Mouse (Mus musculus) neural tube, embryonic 13.5 days (tissue): Measurements from ENCODE around the gene Sumf1. TPM values are rescaled to one million over a fixed set of nuclear protein-coding genes. Genes with fewer than 3 reads are reported as not detected.

Source experiments
- ATAC-seq: fragments of 200-750 bp; cut with Nextera tagmentation; 2 replicates; pipeline ENCODE4 v1.8.0; 2017; ENCODE audit warnings: low read depth, mild to moderate bottlenecking, moderate TSS enrichment, moderate library complexity
- H3K27ac ChIP-seq: fragments of 300-500 bp; sonication (generic); replicated peaks from 2 replicates; pipeline ENCODE4 v1.5.1; 2015; ENCODE audit warnings: moderate library complexity, mild to moderate bottlenecking, inconsistent platforms
- H3K27me3 ChIP-seq: fragments of 300-500 bp; sonication (generic); 2 replicates; pipeline ENCODE4 v1.6.1; 2015; ENCODE audit warnings: mild to moderate bottlenecking, inconsistent platforms
- H3K36me3 ChIP-seq: fragments of 300-500 bp; sonication (generic); 2 replicates; pipeline ENCODE4 v1.6.1; 2015; ENCODE audit warnings: mild to moderate bottlenecking, inconsistent platforms
- H3K4me1 ChIP-seq: fragments of 300-500 bp; sonication (generic); replicated peaks from 2 replicates; pipeline ENCODE4 v1.6.1; 2015; ENCODE audit warnings: inconsistent platforms
- H3K4me2 ChIP-seq: fragments of 300-500 bp; sonication (generic); 2 replicates; pipeline ENCODE4 v1.6.1; 2015; ENCODE audit warnings: inconsistent platforms, mild to moderate bottlenecking, moderate library complexity
- H3K4me3 ChIP-seq: fragments of 300-500 bp; sonication (generic); 2 replicates; pipeline ENCODE4 v1.5.1; 2015; ENCODE audit warnings: mild to moderate bottlenecking, inconsistent platforms
- H3K9ac ChIP-seq: fragments of 300-500 bp; sonication (generic); 2 replicates; pipeline ENCODE4 v1.6.1; 2015; ENCODE audit warnings: moderate library complexity, mild to moderate bottlenecking, inconsistent platforms
- H3K9me3 ChIP-seq: fragments of 300-500 bp; sonication (generic); 2 replicates; pipeline ENCODE4 v1.6.1; 2016; ENCODE audit warnings: inconsistent platforms
- WGBS: fragments of 180-500 bp; shearing (Covaris S2); methylation state at CpG from one replicate; pipeline ENCODE4 v1.1.7; 2015; 5-methylcytosine and 5-hydroxymethylcytosine counted together
- polyA plus RNA-seq: library from polyadenylated mRNA; unstranded; fragments of >200 nt; fragmentation: Nextera tagmentation; extraction: Ambion mirVana; gene quantifications from 2 replicates; pipeline ENCODE4 v1.2.1, GENCODE M21; 2015

The Sumf1 gene
- polyA plus RNA-seq, 1 experiment from 2014 or later = 11.2 TPM

- Histone ChIP-seq H3K4me1 (no peaks in the 10 kb centered on the region), H3K27ac (no peak overlapping the region), H3K9me3 (no peaks in the 10 kb centered on the region), H3K9ac (no peak overlapping the region), H3K36me3 (no peaks in the 10 kb centered on the region; the same call in 1 of the 2 replicates), H3K27me3 (no peaks in the 10 kb centered on the region), H3K4me3 (no peak overlapping the region), H3K4me2 (no peak overlapping the region)
- 73% methylated on average over 5 of the region's 5 CpGs for WGBS
- no peak for ATAC-seq
Observed at GRCm38 (mm10) chr6:108164935-108165334, 20.4 kb downstream of the Sumf1 start.

GRCm38 (mm10) chr6:108160608-108161007, 24.8 kb downstream of the Sumf1 start:
- 75% methylated on average over 2 of the region's 2 CpGs for WGBS
- no peak overlapping the region for H3K4me3 ChIP-seq
- no peak for ATAC-seq
- no peak overlapping the region for H3K9ac ChIP-seq
- no peak overlapping the region for H3K27ac ChIP-seq
- H3K27me3 ChIP-seq = no peaks in the 10 kb centered on the region
- no peaks in the 10 kb centered on the region for H3K9me3 ChIP-seq
- H3K4me2 ChIP-seq = no peak overlapping the region
- 0 out of 2 replicates have a peak, but pooled peaks cover 3% of the 10 kb centered on the region for H3K4me1 ChIP-seq
- no peaks in the 10 kb centered on the region for H3K36me3 ChIP-seq

- Histone ChIP-seq H3K27me3 (no peaks in the 10 kb centered on the region), H3K4me1 (peaks cover 3% of the 10 kb centered on the region; the same call in 1 of the 2 replicates), H3K36me3 (no peaks in the 10 kb centered on the region), H3K4me3 (no peak overlapping the region), H3K27ac (no peak overlapping the region), H3K4me2 (no peak overlapping the region), H3K9ac (no peak overlapping the region), H3K9me3 (no peaks in the 10 kb centered on the region)
- WGBS = 59% methylated on average over 6 of the region's 6 CpGs
- ATAC-seq = no peak
Observed at GRCm38 (mm10) chr6:108156881-108157280, 28.5 kb downstream of the Sumf1 start.

DNA sequence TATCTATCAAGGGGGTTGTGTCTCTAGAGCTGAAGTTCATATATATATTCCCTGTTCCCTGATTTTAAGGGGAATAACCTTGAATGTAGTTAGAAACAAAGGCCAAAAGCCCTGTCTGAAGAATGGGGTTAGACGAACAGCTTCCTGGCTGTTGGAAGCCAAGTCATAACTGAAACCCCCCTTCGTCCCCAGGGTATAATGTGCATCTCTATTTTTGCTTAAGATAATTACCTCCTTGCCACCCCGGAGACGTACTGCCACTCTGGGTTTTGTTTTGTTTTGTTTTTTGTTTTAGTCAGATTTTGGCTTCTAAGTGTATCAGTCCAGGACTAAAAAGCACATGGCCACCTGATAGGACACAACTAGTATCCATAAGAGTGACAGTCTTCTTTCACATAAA, 31.1 kb downstream of the Sumf1 start:
- no peak overlapping the region for H3K4me3 ChIP-seq
- no peak overlapping the region for H3K4me2 ChIP-seq
- H3K36me3 ChIP-seq = no peaks in the 10 kb centered on the region; the same call in 1 of the 2 replicates
- H3K4me1 ChIP-seq = peaks cover 3% of the 10 kb centered on the region; the same call in 1 of the 2 replicates
- WGBS = 86% methylated on average over 4 of the region's 4 CpGs
- no peaks in the 10 kb centered on the region for H3K27me3 ChIP-seq
- H3K9ac ChIP-seq = no peak overlapping the region
- ATAC-seq = no peak
- H3K27ac ChIP-seq = no peak overlapping the region
- H3K9me3 ChIP-seq = no peaks in the 10 kb centered on the region

DNA sequence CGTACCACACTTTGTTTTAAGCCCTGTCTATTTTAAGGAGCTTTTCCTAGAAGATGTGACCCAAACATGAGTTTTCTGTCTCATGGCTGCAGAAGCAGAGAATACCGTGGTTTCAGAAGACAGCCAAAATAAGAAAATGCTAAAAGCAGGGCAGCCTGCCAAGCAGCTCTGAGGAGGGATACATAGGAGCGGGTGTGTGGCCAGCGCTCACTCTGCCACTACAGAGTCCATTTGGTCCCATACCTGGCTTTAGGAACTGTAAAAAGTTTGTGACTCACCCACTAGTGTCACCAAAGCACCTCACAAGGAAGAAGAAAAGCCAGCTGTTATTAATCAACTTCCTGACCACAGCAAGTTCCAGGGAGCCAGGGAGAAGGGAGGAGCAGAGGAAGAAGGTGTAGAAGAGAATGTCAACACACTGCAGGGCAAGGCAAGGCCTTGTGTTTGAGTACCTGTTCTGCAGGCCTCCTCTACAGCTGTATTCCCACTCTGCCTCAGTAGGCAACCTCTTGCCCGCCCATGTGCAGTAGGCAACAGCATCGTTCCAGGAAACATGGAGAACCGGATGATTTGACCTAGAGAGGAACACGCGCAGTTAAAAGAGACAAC, 32.6 kb downstream of the Sumf1 start:
- 88% methylated on average over 9 of the region's 9 CpGs for WGBS
- Histone ChIP-seq H3K4me2 (no peak overlapping the region), H3K27me3 (no peaks in the 10 kb centered on the region), H3K36me3 (no peaks in the 10 kb centered on the region; the same call in 1 of the 2 replicates), H3K9me3 (no peaks in the 10 kb centered on the region), H3K4me1 (peaks cover 3% of the 10 kb centered on the region), H3K9ac (no peak overlapping the region), H3K4me3 (no peak overlapping the region), H3K27ac (no peak overlapping the region)
- ATAC-seq = no peak

DNA sequence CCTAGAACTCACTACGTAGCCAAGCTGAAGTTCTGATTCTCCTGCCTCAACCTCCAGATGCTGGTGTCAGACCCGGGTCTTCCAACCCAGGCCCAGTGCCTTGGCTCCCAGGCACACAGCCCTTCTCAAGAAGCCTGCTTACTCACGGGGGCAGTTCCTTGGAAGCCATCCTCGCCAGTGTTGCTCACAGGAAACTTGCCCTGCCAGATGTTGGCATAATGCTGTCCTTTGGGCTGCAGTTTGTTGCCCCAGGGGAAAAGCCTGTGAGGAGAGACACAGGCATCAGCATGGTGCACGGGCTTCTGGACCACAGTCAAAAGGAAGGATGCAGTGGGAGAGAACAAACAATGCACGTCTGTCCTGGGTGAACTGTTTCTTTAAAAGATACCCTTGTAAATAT, 33.3 kb downstream of the Sumf1 start:
- WGBS = 83% methylated on average over 6 of the region's 6 CpGs
- no peak overlapping the region for H3K27ac ChIP-seq
- H3K4me1 ChIP-seq = peaks cover 2% of the 10 kb centered on the region
- H3K36me3 ChIP-seq = no peaks in the 10 kb centered on the region; the same call in 1 of the 2 replicates
- ATAC-seq = no peak
- no peak overlapping the region for H3K4me2 ChIP-seq
- no peaks in the 10 kb centered on the region for H3K27me3 ChIP-seq
- H3K9me3 ChIP-seq = no peaks in the 10 kb centered on the region
- H3K4me3 ChIP-seq = no peak overlapping the region
- no peak overlapping the region for H3K9ac ChIP-seq

GRCm38 (mm10) chr6:108149235-108149634, 36.1 kb downstream of the Sumf1 start:
- Histone ChIP-seq H3K27me3 (no peaks in the 10 kb centered on the region), H3K9me3 (no peaks in the 10 kb centered on the region), H3K36me3 (no peaks in the 10 kb centered on the region; the same call in 1 of the 2 replicates), H3K4me2 (no peak overlapping the region), H3K9ac (no peak overlapping the region), H3K27ac (no peak overlapping the region), H3K4me1 (peaks cover 8% of the 10 kb centered on the region), H3K4me3 (no peak overlapping the region)
- ATAC-seq = no peak
- WGBS = 92% methylated on average over 4 of the region's 4 CpGs

DNA sequence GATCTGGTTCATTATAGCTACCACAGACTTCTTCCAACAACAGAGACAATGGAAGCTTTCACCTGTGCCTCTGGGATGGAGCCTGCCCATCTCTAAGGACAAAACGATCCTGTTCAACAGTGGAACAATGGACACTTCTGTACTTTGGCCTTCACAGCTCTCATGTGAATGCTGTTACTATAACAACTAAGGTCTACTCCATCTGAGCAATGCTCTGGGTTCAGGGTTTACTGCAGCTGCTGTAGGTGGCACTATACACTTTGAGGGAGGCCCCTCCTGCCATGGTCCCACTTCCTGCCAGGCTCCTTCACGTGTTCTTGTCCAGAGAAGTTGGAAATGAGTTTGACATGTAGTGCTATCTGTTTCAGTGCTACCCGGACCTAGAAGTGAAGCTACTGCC, 36.9 kb downstream of the Sumf1 start:
- Histone ChIP-seq H3K9ac (no peak overlapping the region), H3K27me3 (no peaks in the 10 kb centered on the region), H3K4me3 (no peak overlapping the region), H3K27ac (no peak overlapping the region), H3K4me2 (no peak overlapping the region), H3K9me3 (no peaks in the 10 kb centered on the region), H3K4me1 (peaks cover 8% of the 10 kb centered on the region), H3K36me3 (no peaks in the 10 kb centered on the region; the same call in 1 of the 2 replicates)
- WGBS = 44% methylated on average over 3 of the region's 3 CpGs
- no peak for ATAC-seq

DNA sequence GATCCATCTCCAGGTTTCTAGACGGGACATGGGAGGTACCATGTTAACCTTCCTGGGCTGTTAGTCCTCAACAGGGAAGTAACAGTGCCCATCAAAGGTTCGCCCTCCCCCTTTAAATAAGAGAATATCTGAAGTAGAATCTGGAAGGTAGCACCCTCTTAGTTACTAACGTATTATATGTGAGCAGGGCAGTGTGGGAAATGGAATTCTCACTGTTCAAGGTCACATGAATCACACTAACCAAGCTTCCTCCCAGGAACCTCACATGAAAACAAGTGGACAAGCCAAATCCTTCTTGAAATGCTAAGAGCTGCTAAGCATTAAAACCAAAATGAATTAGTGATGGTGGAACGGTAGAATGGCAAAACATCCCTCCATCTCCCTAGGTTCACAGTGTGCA, 38.7 kb downstream of the Sumf1 start:
- ATAC-seq = no peak
- no peak overlapping the region for H3K9ac ChIP-seq
- H3K36me3 ChIP-seq = no peaks in the 10 kb centered on the region; the same call in 1 of the 2 replicates
- no peak overlapping the region for H3K4me2 ChIP-seq
- peaks cover 8% of the 10 kb centered on the region for H3K4me1 ChIP-seq
- H3K27ac ChIP-seq = peak overlapping the region; percentile 20; the same call in 1 of the 2 replicates
- no peaks in the 10 kb centered on the region for H3K27me3 ChIP-seq
- 86% methylated on average over 4 of the region's 4 CpGs for WGBS
- no peaks in the 10 kb centered on the region for H3K9me3 ChIP-seq
- H3K4me3 ChIP-seq = no peak overlapping the region

DNA sequence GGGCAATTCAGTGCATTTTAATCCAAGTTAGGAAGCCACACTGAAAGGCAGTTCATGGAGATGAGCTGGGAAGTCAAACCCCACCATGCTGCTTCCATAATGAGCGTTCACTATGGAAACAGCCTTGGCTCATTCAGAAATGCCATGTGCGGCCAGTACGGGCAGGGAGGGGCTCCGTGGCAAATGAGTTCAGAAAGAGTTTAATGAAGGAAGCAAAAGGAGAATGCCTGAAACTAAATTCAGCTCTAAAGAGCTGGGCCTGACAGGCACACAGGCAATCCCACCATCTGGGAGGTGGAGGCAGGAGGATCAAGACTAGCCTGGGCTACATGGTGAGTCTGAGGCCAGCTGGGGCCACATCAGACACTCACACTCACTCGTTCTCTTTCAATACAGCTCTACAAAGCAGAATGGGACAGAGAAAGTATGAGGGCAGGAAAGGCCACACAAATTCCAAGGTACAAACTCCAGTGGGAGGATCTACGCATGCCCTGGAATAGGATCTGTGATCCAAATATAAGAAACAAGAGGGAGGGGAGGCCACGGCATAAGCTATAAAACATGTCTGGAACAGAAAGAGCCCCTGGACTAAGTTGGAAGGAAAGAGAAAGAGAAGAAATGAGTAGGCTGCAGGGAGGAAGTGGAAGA, 39.3 kb downstream of the Sumf1 start:
- H3K36me3 ChIP-seq = no peaks in the 10 kb centered on the region; the same call in 1 of the 2 replicates
- no peaks in the 10 kb centered on the region for H3K9me3 ChIP-seq
- H3K4me3 ChIP-seq = no peak overlapping the region
- H3K4me1 ChIP-seq = peaks cover 8% of the 10 kb centered on the region
- peak overlapping the region; percentile 20; the same call in 1 of the 2 replicates for H3K27ac ChIP-seq
- peak; percentile 94 for ATAC-seq
- no peak overlapping the region for H3K4me2 ChIP-seq
- WGBS = 27% methylated on average over 7 of the region's 7 CpGs
- H3K27me3 ChIP-seq = no peaks in the 10 kb centered on the region
- no peak overlapping the region for H3K9ac ChIP-seq

DNA sequence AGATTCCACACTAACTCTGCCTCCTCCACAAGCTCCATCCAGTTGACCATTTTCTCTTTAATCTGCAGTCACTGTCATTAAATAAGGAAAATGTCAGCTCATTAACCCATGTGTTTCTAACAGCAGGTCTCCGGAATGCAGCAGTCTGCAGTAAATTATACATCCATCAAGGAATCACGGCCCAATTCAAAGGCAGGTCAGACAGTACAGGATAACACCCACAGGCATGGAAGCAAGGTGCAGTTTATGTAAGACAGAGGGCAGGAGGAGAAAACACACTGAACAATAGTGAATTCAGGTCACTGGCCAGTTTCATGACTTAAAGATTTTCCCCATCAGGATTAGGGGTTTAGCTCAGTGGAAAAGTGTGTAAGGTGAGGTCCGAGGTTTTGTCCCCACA, 40.1 kb downstream of the Sumf1 start:
- 23% methylated on average over 3 of the region's 3 CpGs for WGBS
- Histone ChIP-seq H3K27me3 (no peaks in the 10 kb centered on the region), H3K9me3 (no peaks in the 10 kb centered on the region), H3K9ac (no peak overlapping the region), H3K4me2 (no peak overlapping the region), H3K4me1 (peaks cover 8% of the 10 kb centered on the region), H3K4me3 (no peak overlapping the region), H3K36me3 (no peaks in the 10 kb centered on the region), H3K27ac (peak overlapping the region; percentile 24)
- ATAC-seq = peak; percentile 71

DNA sequence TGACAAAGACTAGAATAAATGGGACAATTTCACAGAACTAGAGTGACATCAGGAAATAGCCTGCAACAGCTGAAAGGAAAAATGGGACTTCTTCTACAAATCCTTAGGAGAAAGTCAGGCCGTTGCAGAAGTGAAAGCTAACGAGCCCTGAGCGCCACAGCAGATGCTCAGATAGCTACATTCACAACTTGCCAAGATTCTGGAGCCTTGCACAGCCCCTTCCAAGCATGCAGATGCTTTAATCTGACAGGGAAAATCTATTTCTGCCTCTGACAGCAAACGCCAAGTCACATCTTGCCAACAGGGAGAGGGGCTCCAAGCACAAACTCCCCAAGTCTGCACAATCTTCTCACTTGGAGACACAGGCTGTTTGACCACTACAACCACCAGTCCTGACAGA, 42.6 kb downstream of the Sumf1 start:
- ATAC-seq = no peak
- H3K27ac ChIP-seq = no peak overlapping the region
- H3K9ac ChIP-seq = no peak overlapping the region
- H3K36me3 ChIP-seq = 0 out of 2 replicates have a peak, but pooled peaks cover 3% of the 10 kb centered on the region
- peaks cover 8% of the 10 kb centered on the region for H3K4me1 ChIP-seq
- no peaks in the 10 kb centered on the region for H3K27me3 ChIP-seq
- no peak overlapping the region for H3K4me3 ChIP-seq
- no peak overlapping the region for H3K4me2 ChIP-seq
- 78% methylated on average over 4 of the region's 4 CpGs for WGBS
- no peaks in the 10 kb centered on the region for H3K9me3 ChIP-seq
